Mouse (Mus musculus): Measurements from ENCODE around the gene Slc9a2.

The Slc9a2 gene

DNA sequence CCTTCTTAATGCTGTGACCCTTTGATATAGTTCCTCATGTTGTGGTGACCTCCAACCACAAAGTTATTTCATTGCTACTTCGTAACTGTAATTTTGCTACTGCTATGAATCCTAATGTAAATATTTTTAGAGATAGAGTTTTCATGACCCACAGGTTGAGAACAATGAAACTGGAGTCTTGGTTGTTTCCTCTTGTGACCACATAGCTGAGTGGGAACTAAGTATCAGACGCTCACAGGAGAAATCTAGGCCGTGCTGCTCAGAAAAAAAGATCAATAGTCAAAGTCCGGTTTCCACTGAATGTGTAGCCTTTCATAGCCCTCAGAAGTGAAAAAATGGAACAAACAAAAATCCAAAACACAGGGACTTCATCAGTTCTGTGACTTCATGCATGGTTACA is 24.7 kb downstream of the Slc9a2 start:
- DNase-seq (ENCODE audit: low read depth, low spot score), result no peak

DNA sequence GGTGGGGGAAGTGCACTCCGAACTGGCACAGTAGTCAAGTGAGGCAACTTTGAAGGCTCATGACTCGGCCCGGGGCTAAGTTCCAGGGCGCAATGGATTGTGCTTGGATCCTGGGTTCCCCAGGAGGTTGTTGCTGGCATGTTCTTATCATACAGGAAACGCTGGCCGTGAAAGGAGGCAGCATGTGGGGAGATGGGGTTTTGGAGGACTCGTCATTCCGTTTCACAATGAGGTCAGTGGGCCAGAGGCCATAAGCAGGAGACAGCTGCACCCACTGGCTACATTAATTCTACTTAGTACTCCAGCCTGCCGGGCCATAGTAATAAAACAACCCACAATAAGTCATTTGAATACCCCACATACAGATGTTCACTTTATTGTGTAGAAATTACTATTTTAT is 34.6 kb downstream of the Slc9a2 start:
- no peak for DNase-seq (ENCODE audit: low read depth, low spot score)

DNA sequence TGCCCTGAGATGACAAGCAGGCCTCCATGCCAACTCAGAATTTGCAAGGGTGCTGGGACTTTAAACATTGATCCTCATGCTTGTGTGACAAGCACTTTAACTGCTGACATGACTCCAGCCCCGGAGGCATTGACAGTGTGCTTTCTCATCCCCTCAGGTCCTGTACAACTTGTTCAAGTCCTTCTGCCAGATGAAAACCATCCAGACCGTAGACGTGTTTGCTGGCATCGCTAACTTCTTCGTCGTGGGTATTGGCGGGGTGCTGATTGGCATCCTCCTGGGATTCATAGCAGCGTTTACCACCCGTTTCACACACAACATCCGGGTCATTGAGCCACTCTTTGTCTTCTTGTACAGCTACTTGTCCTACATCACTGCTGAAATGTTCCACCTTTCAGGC is 45.7 kb downstream of the Slc9a2 start:
- no peak for DNase-seq (ENCODE audit: low read depth, low spot score)

DNA sequence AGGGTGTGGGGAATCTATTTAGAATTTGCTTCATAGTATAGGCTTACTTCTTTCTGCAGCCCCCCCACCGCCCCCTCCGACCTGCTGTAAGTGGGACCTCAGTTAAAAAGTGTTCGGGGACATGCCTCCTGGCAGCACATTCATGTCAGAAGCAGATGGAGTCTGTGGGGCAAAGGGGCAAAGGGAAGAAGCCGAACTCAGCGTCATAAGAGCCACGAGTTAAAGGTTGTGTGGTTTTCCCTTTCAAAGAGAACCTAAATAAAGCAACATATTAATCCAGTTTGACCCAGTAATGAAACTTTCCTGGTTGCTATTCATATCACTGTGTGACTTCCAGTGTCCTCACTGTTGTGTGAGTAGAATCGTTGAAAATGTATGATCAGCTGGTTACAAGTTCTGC is 47.0 kb downstream of the Slc9a2 start:
- DNase-seq (ENCODE audit: low read depth, low spot score), result no peak

DNA sequence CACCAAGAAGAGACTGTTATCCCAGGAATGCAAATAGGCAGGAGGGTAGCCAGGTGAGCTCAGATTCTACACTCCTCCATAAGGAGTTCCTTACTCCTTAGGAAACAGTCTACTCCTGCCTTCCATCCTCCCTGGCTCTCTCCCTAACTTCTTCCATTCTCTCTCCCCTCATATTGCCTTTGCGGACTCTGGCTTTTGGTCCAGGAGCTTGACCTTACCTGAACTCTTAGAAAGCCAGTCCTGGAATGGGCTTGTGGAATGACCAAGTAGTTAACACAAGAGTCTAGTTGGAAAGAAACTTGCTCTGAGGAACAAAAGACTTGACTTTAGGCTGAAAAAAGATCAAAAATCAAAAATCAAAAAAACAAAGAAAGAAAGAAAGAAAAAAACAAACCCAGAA is 48.3 kb downstream of the Slc9a2 start:
- no peak for DNase-seq (ENCODE audit: low read depth, low spot score)

DNA sequence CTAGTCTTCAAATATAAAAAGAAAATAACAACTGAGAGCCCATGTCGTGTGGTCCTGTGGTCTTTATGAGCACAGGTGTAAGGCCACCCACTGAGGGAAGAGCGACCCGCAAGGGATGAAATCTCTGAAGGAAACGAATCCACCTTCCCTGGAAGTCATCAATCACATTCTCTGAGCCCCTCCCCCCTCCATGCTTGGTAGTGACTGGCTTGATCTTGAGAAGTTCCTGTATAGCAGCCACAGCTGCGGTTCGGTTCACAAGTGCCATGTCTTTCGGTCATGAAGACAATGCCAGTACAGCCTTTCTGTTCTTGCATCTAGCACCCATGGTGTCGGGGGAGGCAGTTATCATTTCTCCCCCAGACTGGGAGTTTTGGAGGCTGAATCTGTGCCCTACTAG is 57.3 kb downstream of the Slc9a2 start:
- no peak for DNase-seq (ENCODE audit: low read depth, low spot score)

DNA sequence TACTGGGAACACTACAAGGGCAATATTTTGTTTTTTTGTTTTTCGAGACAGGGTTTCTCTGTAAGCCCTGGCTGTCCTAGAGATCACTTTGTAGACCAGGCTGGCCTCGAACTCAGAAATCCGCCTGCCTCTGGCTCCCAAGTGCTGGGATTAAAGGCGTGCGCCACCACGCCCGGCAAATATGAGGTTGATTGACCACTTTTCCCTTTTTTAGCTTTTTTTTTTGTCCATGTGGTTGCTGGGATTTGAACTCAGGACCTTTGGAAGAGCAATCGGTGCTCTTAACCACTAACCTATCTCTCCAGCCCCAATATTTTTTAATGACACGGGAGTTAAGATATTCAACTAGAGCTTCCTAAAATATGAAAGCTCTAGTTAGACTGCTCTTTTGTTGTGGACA is 57.9 kb downstream of the Slc9a2 start:
- DNase-seq (ENCODE audit: low read depth, low spot score), result peak; percentile 11

DNA sequence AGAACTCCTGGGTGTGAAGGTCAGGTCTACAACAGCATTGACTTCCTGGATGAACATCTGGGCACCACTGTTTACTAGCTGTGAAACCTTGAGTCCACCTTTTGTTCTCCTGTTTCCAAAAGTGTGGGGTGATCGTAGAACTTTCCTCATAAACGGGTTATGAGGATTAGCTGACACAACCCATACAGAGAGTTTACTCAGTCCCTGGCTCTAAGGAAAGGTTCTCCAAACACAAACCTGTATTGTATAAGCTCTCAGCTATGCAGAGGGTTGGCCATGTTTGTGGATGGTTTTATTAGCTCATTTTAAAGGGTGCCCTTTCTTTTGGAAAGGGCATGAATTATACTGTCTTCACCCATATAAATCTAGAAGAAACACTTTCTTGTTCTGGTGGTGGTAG is 60.4 kb downstream of the Slc9a2 start:
- no peak for DNase-seq (ENCODE audit: low read depth, low spot score)

DNA sequence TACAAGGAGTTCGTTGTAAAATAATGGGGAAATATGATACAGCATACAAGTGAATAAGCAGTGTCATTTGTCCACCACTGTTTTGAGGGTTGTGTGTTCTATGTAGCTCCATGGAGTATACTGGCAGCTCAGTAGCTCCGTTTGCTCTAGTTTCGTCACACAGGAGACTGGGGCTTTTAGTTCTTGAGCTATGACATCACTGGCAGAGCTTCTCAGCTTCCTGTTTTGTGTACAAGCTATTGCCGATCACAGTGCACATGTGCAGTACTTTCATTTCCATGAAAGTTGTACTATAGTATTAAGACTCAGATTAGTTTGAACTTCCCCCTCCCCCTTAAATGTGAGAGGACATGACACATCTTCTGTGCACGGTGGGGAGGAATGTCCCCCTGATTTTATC is 65.7 kb downstream of the Slc9a2 start:
- no peak for DNase-seq (ENCODE audit: low read depth, low spot score)

DNA sequence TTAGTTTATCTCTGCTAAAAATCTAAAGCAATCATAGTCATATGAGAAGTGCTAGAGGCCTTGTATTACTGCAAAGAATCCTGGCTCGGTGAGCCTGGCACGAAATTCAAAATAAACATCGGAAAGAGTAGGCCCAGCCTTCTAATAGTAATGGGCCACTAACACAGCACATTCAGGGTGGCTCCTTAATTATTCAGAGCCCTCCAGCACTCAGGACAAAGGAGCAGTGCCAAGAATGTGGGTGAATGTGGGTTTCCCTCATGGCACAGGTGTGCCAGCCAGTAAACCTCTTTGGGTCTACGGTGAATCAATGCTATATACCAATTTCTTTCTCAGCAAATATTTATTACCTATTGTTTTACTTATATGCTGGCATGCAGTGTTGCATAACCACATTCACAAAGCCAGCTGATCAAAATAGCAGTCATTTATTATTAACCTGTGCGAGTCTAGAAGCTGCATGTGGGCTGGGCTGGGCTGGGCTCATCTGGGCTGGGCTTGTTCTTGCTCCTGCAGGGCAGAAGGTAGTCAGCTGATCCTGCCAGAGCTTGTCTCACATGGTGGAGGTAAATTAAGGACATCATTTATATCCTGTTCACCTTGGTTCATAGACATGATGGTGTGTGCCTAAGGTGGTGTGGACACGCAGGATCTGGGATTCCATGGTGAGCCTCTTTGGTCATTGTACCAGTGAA is 79.5 kb downstream of the Slc9a2 start:
- no peak for DNase-seq (ENCODE audit: low read depth, low spot score)

DNA sequence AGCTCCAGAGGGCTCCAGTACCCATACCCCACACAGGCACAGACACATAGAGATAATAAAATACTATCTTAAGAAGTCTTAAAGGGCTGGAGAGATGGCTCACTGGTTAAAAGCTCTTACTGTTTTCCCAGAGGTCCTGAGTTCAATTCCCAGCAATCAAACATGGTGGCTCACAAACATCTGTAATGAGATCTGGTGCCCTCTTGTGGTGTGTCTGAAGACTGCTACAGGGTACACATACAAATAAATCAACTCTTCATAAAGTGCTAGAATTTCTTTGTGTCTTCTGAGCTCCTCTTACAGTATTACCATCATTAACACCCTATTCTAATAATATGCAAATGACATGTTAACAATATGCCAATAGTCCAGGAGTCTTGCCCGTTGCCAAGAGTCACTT is 83.7 kb downstream of the Slc9a2 start:
- no peak for DNase-seq (ENCODE audit: low read depth, low spot score)

DNA sequence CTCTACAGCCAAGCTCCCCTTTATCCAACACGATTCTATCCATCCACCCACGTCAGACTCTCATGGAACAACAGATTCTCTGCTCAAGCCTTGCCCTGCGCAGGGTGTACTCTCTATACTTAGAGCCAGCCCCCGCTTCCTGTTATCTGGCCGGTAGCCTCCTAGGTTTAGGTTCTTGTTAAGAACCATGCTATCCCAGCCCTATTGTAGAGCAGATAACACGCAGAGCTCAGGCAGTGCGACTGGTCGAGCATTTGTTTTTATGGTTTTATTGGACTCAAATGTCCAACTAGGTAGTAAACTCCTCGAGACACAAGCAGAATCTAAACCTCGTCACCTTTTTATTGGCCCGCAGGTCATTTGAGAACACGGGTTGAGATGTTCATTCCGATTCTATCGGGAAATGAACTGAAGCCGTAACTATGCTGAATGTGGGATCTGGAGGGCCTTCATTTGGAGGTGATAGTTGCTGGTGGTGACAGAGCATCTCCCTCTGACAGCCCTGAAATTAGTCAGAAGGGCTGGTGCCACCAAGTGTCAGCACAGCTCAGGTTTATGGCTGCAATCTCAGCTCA is 84.4 kb downstream of the Slc9a2 start:
- DNase-seq (ENCODE audit: low read depth, low spot score), result no peak

DNA sequence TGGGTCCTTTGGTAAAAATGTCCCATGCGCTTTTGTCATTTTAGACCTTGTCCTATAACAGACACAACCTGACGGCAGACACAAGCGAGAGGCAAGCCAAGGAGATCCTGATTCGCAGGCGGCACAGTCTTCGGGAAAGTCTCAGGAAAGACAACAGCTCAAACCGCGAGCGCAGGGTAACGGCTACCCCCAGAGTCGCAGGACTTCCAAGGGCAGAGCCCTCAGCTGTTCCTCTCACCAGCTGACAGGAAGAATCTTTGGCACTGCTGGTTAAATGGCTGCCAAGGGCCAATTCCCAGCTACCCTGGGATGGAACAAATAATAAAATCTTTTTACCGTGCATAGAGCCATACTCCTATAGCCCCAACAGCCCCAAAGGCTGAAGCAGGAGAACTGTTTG is 85.1 kb downstream of the Slc9a2 start:
- no peak for DNase-seq (ENCODE audit: low read depth, low spot score)

DNA sequence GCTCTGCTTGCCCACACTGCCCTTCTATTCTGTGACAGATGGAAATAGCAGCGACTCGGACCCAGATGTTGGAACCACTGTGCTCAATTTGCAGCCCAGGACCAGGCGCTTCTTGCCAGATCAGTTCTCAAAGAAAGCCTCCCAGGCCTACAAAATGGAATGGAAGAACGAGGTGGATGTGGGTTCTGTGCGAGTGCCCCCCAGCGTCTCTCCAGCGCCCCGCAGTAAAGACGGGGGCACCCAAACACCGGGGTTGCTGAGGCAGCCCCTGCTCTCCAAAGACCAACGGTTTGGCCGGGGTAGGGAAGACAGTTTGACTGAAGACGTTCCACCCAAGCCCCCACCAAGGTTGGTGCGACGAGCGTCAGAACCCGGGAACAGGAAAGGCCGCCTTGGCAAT is 87.2 kb downstream of the Slc9a2 start:
- DNase-seq (ENCODE audit: low read depth, low spot score), result no peak

DNA sequence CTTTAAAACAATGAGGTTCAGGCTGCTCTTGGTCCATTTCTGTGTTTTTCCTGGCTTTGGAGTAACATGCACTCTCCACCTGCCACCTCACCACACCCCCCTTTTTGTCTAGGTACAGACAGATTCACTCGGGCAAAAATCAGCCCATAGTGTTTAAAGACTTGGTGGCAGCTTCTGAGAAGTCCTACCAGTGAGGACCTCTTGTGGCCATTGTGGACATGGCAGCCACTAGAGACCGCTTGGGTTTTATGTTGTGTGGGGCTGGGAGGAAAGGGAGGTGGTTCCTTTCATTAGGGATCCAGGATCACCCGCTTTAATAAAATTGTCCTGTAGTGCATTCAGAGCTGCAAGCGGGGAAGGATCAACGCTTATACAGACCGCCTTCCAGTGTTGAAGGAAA is 88.2 kb downstream of the Slc9a2 start:
- peak; percentile 23 for DNase-seq (ENCODE audit: low read depth, low spot score)

DNA sequence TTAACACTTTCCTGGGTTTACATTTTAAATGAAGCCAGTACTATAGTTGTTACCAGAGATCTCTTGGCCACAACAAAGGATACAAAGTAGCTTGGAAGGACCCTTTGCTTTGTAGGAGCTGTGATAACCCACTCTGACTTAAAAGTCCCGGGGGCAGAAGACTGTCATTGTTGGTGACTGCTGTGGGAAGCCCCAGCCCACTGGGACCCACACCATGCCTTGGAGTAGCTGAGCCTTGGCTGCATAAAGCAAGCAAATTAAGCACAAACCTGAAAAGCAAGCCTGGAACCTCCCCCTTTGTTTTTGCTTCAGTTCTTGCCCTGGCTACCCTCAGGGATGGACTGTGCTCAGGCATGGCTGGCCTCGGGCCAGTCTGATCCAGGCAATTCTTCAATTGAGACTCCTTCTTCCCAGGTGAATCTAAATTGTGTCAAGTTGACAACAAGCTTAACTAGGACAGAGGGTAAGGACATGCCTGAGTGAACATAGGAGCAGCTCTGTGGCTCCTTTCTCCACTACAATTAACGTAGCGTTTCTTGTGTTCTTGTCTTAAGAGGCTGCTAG is 89.0 kb downstream of the Slc9a2 start:
- DNase-seq (ENCODE audit: low read depth, low spot score), result no peak

DNA sequence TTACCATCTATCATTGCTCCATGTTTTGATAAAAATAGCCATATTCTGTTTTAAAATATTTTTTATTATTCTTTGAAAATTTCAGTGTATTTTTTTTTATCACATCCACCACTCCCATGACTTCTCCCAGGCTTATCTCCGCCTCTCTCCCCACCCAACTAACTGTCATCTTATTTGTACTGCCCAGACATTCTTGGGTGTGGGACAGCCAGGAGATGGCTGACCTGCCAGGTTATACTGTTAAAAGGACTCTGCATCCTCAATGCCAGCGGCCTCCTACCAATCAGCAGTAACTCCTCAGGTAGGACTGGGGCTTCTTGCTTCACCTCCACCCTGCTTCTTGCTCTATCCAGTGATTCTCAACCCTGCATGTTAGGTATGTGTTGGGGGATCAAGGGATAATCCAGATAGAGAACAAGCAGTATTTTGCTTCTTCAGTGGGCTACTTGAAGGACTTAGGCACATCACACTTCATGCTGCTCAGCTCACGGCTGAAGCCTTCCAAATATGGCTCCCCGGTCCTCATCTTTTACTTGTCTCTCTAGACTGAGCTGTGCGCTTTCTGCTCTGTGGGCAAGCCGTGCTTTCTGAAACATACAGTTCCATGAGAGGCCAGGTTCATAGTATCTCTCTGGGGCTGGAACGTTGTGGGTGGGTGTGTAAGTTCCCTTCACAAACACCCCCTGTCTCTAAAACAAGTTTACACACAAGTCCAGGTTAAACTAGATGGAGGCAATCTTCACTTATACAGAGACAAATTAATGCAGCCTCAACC is 91.0 kb downstream of the Slc9a2 start:
- no peak for DNase-seq (ENCODE audit: low read depth, low spot score)

DNA sequence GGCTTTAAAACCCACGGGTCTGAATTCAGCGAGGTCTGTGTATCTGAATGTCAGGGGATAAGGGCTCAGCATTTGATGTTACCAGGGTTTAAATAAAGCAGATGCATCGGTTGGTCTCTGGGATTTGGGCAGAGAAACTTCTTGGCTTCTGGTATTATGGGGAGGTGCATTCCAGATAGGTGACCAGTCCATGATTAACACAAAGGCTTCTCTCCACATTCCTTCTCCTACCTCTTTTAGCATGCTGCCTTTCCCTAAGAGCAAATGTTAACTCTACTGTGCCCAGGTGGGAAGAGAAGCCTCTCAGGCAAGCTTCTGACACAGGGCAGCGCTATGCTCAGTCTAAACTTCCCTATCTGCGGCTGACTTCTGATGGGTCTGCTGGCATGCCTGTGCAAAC is 92.9 kb downstream of the Slc9a2 start:
- no peak for DNase-seq (ENCODE audit: low read depth, low spot score)

DNA sequence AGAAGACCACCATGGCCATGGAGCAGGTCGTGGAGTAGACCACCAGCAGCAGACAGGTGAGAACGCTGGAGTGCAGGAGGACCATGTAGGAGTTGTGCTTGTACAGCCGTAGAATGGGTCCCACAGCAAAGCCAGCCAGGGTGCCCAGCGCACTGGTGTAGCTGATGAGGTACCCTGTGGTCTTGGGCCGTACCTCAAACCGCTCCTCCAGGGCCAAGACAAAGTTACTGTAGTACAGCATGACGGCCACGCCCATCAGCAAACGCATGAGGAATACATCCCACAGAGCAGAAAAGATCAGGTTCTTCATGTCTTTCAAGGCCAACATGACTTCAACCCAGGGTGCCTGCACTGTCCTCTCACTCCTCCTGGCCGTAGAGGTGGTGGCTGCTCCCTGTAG is 93.7 kb downstream of the Slc9a2 start:
- DNase-seq (ENCODE audit: low read depth, low spot score), result no peak

DNA sequence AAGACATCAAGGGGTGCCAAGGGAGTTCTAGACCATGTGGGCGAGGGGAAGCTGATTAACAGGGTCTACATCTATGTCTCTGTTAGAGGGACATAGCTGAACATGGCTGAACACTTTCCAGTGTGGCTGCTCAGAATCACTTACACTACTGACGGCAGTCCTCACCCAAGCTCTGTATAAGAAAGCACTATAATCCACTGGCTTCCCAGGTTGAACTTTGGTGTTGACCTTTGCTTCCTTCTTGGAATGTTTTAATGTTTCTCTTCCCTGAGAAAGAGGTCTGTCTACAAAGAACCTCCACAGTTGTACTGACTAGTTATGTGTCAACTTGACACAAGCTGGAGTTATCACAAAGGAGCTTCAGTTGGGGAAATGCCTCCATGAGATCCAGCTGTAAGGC is 95.7 kb downstream of the Slc9a2 start:
- no peak for DNase-seq (ENCODE audit: low read depth, low spot score)

DNA sequence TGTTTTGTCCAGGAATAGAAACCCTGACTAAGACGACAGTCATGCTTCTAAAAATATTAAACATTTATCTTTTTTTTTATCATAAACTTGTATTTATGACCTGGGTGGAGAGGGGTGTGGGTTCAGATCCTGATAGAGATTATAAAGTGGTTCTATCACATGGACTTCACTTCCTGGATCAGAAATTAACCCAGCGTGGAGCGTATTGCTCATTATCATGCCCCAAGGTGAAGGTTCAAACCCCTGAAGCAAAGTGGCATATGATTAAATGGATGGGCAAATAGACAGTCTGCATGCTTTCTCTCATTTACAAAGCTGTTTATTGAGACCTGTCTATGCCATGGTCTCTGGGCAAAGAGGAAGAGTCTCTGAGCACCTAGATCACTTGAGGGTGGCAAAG is 96.4 kb downstream of the Slc9a2 start:
- DNase-seq (ENCODE audit: low read depth, low spot score), result no peak

DNA sequence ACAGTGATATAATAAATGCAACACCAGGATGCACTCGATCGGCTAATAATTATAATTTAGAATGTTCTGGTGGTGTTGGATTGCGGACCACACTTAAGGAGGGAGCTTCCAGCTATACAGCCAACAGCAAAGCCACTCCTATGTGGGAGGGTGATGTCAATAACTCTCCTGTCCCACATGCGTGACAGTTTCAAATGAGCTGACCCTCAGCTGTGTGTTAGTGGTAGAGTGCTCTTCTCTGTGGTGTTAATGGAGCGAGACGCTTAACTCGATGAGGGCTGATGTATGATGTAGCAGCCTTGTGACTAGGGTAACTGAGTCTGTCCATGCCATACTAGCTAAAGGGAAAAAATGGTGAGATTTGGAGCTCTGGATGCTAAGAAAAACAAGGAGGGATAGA is 103.1 kb downstream of the Slc9a2 start:
- no peak for DNase-seq (ENCODE audit: low read depth, low spot score)

DNA sequence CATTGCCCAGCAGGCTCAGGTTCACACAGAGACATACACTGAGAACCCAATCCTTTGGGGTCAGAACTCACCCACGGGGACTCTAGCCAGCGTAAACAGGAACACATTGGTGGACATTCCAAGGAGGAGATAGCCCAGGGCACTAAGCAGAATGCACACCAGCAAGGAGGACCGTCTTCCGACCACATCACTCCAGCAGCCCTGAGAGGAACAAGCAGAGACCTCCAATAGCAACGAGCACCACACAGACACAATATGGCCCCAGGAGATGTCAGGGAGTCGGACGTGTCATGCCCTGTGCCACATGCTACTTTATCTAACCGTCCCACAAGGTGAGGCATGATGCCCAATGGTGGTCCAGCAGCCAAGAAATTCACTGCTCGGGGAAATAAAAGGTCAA is 103.9 kb downstream of the Slc9a2 start:
- no peak for DNase-seq (ENCODE audit: low read depth, low spot score)

Measured in A20 (cell line).